Mouse (Mus musculus) liver, embryonic 13.5 days (tissue): ENCODE measurements around the gene Tmem229b. TPM values are rescaled to one million over a fixed set of nuclear protein-coding genes. Genes with fewer than 3 reads are reported as not detected.
"Not testable (repeated sequence)": the region's sequence is repeated elsewhere in the genome, so short reads cannot be mapped to it uniquely, and the experiment has no call there.

Experiments
- ATAC-seq: fragments of 200-750 bp; cut with Nextera tagmentation; 2 replicates; pipeline ENCODE4 v1.8.0; 2017; ENCODE audit warnings: low read depth, mild to moderate bottlenecking, moderate number of reproducible peaks, moderate library complexity
- DNase-seq: peaks from one replicate; pipeline ENCODE4 v3.0.0; 2022
- H3K27ac ChIP-seq: fragments of 300-500 bp; sonication (generic); 2 replicates; pipeline ENCODE4 v1.5.1; 2015; ENCODE audit warnings: moderate library complexity, mild to moderate bottlenecking, inconsistent platforms
- H3K27me3 ChIP-seq: fragments of 300-500 bp; sonication (generic); 2 replicates; pipeline ENCODE4 v1.6.1; 2015; ENCODE audit warnings: mild to moderate bottlenecking, inconsistent platforms
- H3K36me3 ChIP-seq: fragments of 300-500 bp; sonication (generic); 2 replicates; pipeline ENCODE4 v1.6.1; 2015; ENCODE audit warnings: mild to moderate bottlenecking, inconsistent platforms
- H3K4me1 ChIP-seq: fragments of 300-500 bp; sonication (generic); replicated peaks from 2 replicates; pipeline ENCODE4 v1.6.1; 2015; ENCODE audit warnings: inconsistent platforms
- H3K4me2 ChIP-seq: fragments of 300-500 bp; sonication (generic); 2 replicates; pipeline ENCODE4 v1.6.1; 2015; ENCODE audit warnings: inconsistent platforms, mild to moderate bottlenecking, moderate library complexity
- H3K4me3 ChIP-seq: fragments of 300-500 bp; sonication (generic); replicated peaks from 2 replicates; pipeline ENCODE4 v1.5.1; 2015; ENCODE audit warnings: mild to moderate bottlenecking, inconsistent platforms
- H3K9ac ChIP-seq: fragments of 300-500 bp; sonication (generic); 2 replicates; pipeline ENCODE4 v1.6.1; 2015; ENCODE audit warnings: mild to moderate bottlenecking, inconsistent platforms
- H3K9me3 ChIP-seq: fragments of 300-500 bp; sonication (generic); replicated peaks from 2 replicates; pipeline ENCODE4 v1.6.1; 2016; ENCODE audit warnings: inconsistent platforms
- WGBS: fragments of 180-500 bp; shearing (Covaris S2); methylation state at CpG from one replicate; pipeline ENCODE4 v1.1.7; 2015; ENCODE audit not compliant: insufficient replicate concordance; 5-methylcytosine and 5-hydroxymethylcytosine counted together
- polyA plus RNA-seq: library from polyadenylated mRNA; unstranded; fragments of >200 nt; fragmentation: Nextera tagmentation; extraction: Ambion mirVana; gene quantifications from 2 replicates; pipeline ENCODE4 v1.2.1, GENCODE M21; 2015

Gene Tmem229b
- polyA plus RNA-seq, 1 experiment from 2014 or later: 2.5 TPM

- H3K27ac ChIP-seq: no peak overlapping the region
- H3K4me2 ChIP-seq: no peak overlapping the region
- no peak overlapping the region for H3K4me3 ChIP-seq
- DNase-seq (no peak), ATAC-seq (no peak)
- H3K27me3 ChIP-seq: peaks cover 17% of the 10 kb centered on the region
- no peaks in the 10 kb centered on the region for H3K36me3 ChIP-seq
- H3K9me3 ChIP-seq: no peaks in the 10 kb centered on the region
- 26% methylated on average over 3 of the region's 3 CpGs for WGBS
- H3K9ac ChIP-seq: no peak overlapping the region
- no peaks in the 10 kb centered on the region for H3K4me1 ChIP-seq
Measured at GRCm38 (mm10) chr12:79035349-79035748, 27.9 kb upstream of the Tmem229b start.

GRCm38 (mm10) chr12:79034331-79034730 is 26.9 kb upstream of the Tmem229b start:
- Histone ChIP-seq H3K36me3 (no peaks in the 10 kb centered on the region), H3K9me3 (no peaks in the 10 kb centered on the region), H3K4me2 (no peak overlapping the region), H3K9ac (no peak overlapping the region), H3K4me3 (no peak overlapping the region), H3K27me3 (peaks cover 27% of the 10 kb centered on the region), H3K4me1 (peaks cover 5% of the 10 kb centered on the region), H3K27ac (no peak overlapping the region)
- no peak for ATAC-seq
- 93% methylated on average over 2 of the region's 2 CpGs for WGBS
- DNase-seq: no peak

GRCm38 (mm10) chr12:79028911-79029861 is 21.8 kb upstream of the Tmem229b start, which contains the start of gene Plekhh1:
Plekhh1 (plus strand) TSS chr12:79029163.
- Histone ChIP-seq H3K4me2 (peak within 1 kb of the TSS; percentile 77), H3K9me3 (no peaks in the 10 kb centered on the region), H3K9ac (peak within 1 kb of the TSS; percentile 59), H3K4me1 (peaks cover 7% of the 10 kb centered on the region), H3K4me3 (peak within 1 kb of the TSS; percentile 65), H3K27me3 (peaks cover 54% of the 10 kb centered on the region), H3K27ac (no peak within 1 kb of the TSS), H3K36me3 (no peaks in the 10 kb centered on the region)
- ATAC-seq (peak; percentile 58), DNase-seq (peak; percentile 4)
- under 1% methylated on average over 72 of the region's 80 CpGs for WGBS

GRCm38 (mm10) chr12:79027526-79027925 is 20.1 kb upstream of the Tmem229b start:
- H3K4me2 ChIP-seq, H3K36me3 ChIP-seq, H3K9ac ChIP-seq, DNase-seq, H3K9me3 ChIP-seq, H3K27ac ChIP-seq, ATAC-seq, H3K4me3 ChIP-seq, H3K4me1 ChIP-seq: not testable (repeated sequence)
- H3K27me3 ChIP-seq: peaks cover 51% of the 10 kb centered on the region
- WGBS: 80% methylated on average over 8 of the region's 8 CpGs

GRCm38 (mm10) chr12:79022882-79023281 is 15.5 kb upstream of the Tmem229b start:
- H3K4me3 ChIP-seq: no peak overlapping the region
- peaks cover 14% of the 10 kb centered on the region for H3K27me3 ChIP-seq
- no peaks in the 10 kb centered on the region for H3K9me3 ChIP-seq
- H3K9ac ChIP-seq: no peak overlapping the region
- DNase-seq: no peak
- 9% methylated on average over 3 of the region's 3 CpGs for WGBS
- H3K36me3 ChIP-seq: no peaks in the 10 kb centered on the region
- 0 out of 2 replicates have a peak, but pooled peaks cover 2% of the 10 kb centered on the region for H3K4me1 ChIP-seq
- ATAC-seq: no peak
- H3K4me2 ChIP-seq: no peak overlapping the region
- H3K27ac ChIP-seq: no peak overlapping the region

- Histone ChIP-seq H3K27me3 (peaks cover 7% of the 10 kb centered on the region; the same call in 1 of the 2 replicates), H3K9me3 (no peaks in the 10 kb centered on the region), H3K36me3 (no peaks in the 10 kb centered on the region), H3K27ac (no peak overlapping the region), H3K4me2 (no peak overlapping the region), H3K9ac (no peak overlapping the region), H3K4me3 (no peak overlapping the region), H3K4me1 (0 out of 2 replicates have a peak, but pooled peaks cover 4% of the 10 kb centered on the region)
- DNase-seq (no peak), ATAC-seq (no peak)
- 68% methylated on average over 1 of the region's 1 CpGs for WGBS
Measured at GRCm38 (mm10) chr12:79021902-79022301, 14.5 kb upstream of the Tmem229b start.

GRCm38 (mm10) chr12:79017994-79018399 is 10.6 kb upstream of the Tmem229b start:
- Histone ChIP-seq H3K27me3 (no peaks in the 10 kb centered on the region), H3K4me1 (0 out of 2 replicates have a peak, but pooled peaks cover 4% of the 10 kb centered on the region), H3K9ac (no peak overlapping the region), H3K36me3 (no peaks in the 10 kb centered on the region), H3K9me3 (no peaks in the 10 kb centered on the region), H3K4me3 (no peak overlapping the region), H3K4me2 (no peak overlapping the region), H3K27ac (no peak overlapping the region)
- DNase-seq: no peak
- ATAC-seq: peak; percentile 31; the same call in 1 of the 2 replicates
- WGBS: 13% methylated on average over 4 of the region's 4 CpGs

- WGBS: 66% methylated on average over 5 of the region's 5 CpGs
- DNase-seq: no peak
Measured at GRCm38 (mm10) chr12:79016109-79016508, 8.7 kb upstream of the Tmem229b start.

GRCm38 (mm10) chr12:79010569-79010968 is 3.1 kb upstream of the Tmem229b start:
- no peak overlapping the region for H3K4me3 ChIP-seq
- 59% methylated on average over 3 of the region's 3 CpGs for WGBS
- DNase-seq (no peak), ATAC-seq (no peak)
- H3K9ac ChIP-seq: no peak overlapping the region
- no peaks in the 10 kb centered on the region for H3K36me3 ChIP-seq
- no peak overlapping the region for H3K4me2 ChIP-seq
- H3K4me1 ChIP-seq: peaks cover 12% of the 10 kb centered on the region
- no peaks in the 10 kb centered on the region for H3K9me3 ChIP-seq
- no peak overlapping the region for H3K27ac ChIP-seq
- peaks cover 29% of the 10 kb centered on the region for H3K27me3 ChIP-seq

More at GRCm38 (mm10) chr12:79016109-79016508, 8.7 kb upstream of the Tmem229b start:
- no peak overlapping the region for H3K27ac ChIP-seq
- no peaks in the 10 kb centered on the region for H3K9me3 ChIP-seq
- no peaks in the 10 kb centered on the region for H3K27me3 ChIP-seq
- H3K4me1 ChIP-seq: 0 out of 2 replicates have a peak, but pooled peaks cover 4% of the 10 kb centered on the region
- H3K4me3 ChIP-seq: no peak overlapping the region
- no peak for ATAC-seq
- H3K4me2 ChIP-seq: no peak overlapping the region
- no peaks in the 10 kb centered on the region for H3K36me3 ChIP-seq
- no peak overlapping the region for H3K9ac ChIP-seq

- under 1% methylated on average over 50 of the region's 53 CpGs for WGBS
- Histone ChIP-seq H3K27me3 (peaks cover 53% of the 10 kb centered on the region), H3K4me1 (peaks cover 25% of the 10 kb centered on the region), H3K9ac (peak overlapping the region; percentile 70), H3K36me3 (no peaks in the 10 kb centered on the region), H3K4me2 (peak overlapping the region; percentile 90), H3K27ac (no peak overlapping the region), H3K4me3 (peak overlapping the region; percentile 80), H3K9me3 (no peaks in the 10 kb centered on the region)
- peak; percentile 52; the same call in 1 of the 2 replicates for ATAC-seq
- DNase-seq: peak; percentile 21
Measured at GRCm38 (mm10) chr12:79006478-79007125, 825 bp downstream of the Tmem229b start.

- Histone ChIP-seq H3K9ac (peak overlapping the region; percentile 70; the same call in 1 of the 2 replicates), H3K27me3 (peaks cover 53% of the 10 kb centered on the region), H3K4me2 (peak overlapping the region; percentile 90), H3K9me3 (no peaks in the 10 kb centered on the region), H3K4me1 (peaks cover 27% of the 10 kb centered on the region), H3K4me3 (peak overlapping the region; percentile 80), H3K27ac (no peak overlapping the region), H3K36me3 (no peaks in the 10 kb centered on the region)
- 34% methylated on average over 9 of the region's 9 CpGs for WGBS
- DNase-seq (no peak), ATAC-seq (no peak)
Measured at GRCm38 (mm10) chr12:79006076-79006475, 1.4 kb downstream of the Tmem229b start.
